Mouse (Mus musculus): ENCODE data around the gene Mis18a. TPM values are rescaled to one million over a fixed set of nuclear protein-coding genes. Genes with fewer than 3 reads are reported as not detected.

Mis18a gene
- polyA plus RNA-seq (2012; ENCODE audit: insufficient read depth, low replicate concordance): 7.9 and 18.8 TPM in 2 replicates

DNA sequence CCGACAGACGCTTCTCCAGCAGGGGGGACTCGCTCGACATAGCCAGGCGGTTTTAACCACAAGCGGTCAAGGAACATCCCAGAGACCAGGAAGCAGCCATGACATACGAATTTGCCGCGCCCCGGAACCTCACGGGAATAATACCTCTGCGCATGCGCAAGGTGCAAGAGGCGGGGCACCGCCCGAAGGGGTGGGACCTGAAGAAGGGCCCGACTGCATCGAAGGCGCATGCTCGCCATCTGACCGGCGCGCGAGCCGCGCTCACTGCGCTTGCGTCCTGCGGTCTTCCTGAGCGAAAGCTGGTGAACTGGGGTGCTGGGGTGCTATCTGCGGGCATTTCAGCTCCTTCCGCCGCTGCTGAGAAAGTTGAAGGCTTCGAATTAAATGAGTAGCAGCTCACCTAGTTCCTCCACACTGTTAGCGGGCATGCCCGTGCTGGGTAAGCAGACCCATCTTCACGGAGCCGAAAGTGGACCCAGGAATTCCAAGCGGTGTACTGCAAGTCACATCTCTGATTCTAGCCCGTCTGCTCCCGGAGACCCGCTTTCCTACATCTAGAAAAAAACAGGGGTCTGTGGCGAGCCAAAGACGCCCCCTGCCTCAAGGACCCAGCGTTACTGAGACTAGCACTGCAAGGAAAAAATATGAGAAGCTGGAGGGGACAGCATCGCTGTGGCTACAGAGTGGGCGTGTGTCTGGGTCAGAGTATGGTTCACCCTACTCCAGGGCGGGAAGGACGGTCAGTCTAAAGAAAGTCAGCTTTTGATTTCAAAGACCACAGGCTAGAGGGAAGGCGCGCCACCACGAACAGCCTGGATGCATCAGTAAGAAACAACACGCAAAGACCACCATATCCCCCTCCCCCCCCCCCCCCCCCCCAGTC lies at the start of gene Mis18a:
TSS of gene Mis18a (minus strand) at position 172 of the 883 bp plus-strand sequence.
- peak within 1 kb of the TSS; percentile 97 for H3K4me3 ChIP-seq (replicated peaks)
- H3K36me3 ChIP-seq (replicated peaks; ENCODE audit: low read length): peaks cover 34% of the 10 kb centered on the region
- peaks cover 35% of the 10 kb centered on the region for H3K4me1 ChIP-seq
- peak; percentile 68; the same call in 1 of the 2 replicates for TF ChIP-seq FLI1 (IDR thresholded peaks at IDR 0.05; ENCODE audit: low read length)
- TF ChIP-seq GATA1 (IDR thresholded peaks at IDR 0.05; ENCODE audit: borderline replicate concordance, low read length): no peak
- no peaks in the 10 kb centered on the region for H3K27me3 ChIP-seq (replicated peaks)
- H3K9me3 ChIP-seq: peaks cover 21% of the 10 kb centered on the region

DNA sequence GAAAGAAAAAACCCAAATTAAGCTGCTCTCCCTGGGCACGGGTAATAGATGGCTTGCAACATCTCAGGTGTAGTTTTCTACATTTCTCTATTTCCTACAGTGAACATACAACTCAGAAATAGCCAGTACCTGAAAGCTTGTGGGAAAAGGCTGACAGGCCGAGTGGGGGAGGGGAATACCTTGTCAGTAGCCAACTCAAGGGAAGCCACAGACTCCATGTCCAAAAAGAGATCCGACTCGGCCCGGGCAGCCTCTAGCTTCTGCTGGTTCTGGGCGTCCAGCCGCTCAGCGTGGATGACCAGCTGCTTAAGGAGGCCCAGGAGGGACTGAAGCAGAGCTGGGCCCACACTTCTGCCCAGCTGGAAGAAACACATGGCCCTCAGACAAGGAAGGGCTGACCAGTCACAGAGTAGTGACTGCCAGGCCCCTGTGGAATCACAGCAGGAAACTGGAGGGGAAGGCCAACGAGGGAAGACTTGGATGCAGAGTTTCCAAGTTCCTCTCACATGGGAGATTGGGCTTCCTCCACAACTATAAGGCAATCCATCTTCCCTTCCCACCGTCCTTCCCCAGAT lies 48.8 kb upstream of the Mis18a start:
- H3K27me3 ChIP-seq (replicated peaks): no peaks in the 10 kb centered on the region
- no peak overlapping the region for H3K4me3 ChIP-seq (replicated peaks)
- TF ChIP-seq FLI1 (IDR thresholded peaks at IDR 0.05; ENCODE audit: low read length) (no peak), GATA1 (IDR thresholded peaks at IDR 0.05; ENCODE audit: borderline replicate concordance, low read length) (no peak)
- peaks cover 6% of the 10 kb centered on the region; the same call in 1 of the 2 replicates for H3K4me1 ChIP-seq
- H3K36me3 ChIP-seq (replicated peaks; ENCODE audit: low read length): peaks cover 100% of the 10 kb centered on the region
- no peaks in the 10 kb centered on the region for H3K9me3 ChIP-seq

DNA sequence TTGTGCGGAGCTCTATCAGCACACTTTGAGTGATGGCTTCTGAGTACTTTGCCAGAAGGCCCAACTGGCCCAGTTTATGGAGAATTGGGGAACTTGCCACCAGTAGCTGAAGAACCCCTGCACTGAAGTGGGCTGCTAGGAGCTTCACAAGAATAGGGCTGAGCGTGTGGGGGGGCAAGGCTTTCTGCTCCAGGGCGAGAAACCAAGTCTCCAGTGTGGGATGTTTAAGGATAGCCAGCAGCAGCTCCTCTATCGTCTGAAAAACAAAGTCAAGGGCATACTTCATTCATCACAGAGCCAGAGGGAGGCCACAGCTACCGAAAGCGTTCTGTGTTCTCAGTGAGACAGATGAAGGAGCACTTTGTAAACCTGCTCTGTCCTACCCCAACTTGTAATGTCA lies 47.4 kb upstream of the Mis18a start:
- peaks cover 99% of the 10 kb centered on the region for H3K36me3 ChIP-seq (replicated peaks; ENCODE audit: low read length)
- TF ChIP-seq FLI1 (IDR thresholded peaks at IDR 0.05; ENCODE audit: low read length) (no peak), GATA1 (IDR thresholded peaks at IDR 0.05; ENCODE audit: borderline replicate concordance, low read length) (no peak)

DNA sequence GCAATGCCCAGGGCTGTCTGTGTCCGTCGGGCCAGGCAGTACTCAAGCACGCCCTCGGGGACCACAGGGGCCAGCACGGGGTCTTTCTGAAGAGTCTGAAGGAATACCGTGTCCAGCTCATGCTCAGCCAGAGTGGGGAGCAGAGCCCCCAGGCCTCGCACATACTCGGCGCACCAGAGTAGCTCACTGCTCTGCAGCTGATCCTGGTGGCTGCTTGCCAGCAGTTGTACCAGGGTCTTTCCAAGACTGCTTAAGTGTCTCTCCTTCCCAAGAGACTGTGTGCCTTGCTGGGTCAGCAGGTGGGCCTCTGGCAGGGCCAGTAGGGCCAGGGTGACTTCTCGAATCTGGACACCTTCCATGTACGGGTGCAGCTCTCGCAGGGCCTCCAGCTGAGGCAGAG lies 47.0 kb upstream of the Mis18a start:
- Histone ChIP-seq H3K9me3 (no peaks in the 10 kb centered on the region), H3K4me1 (peaks cover 6% of the 10 kb centered on the region; the same call in 1 of the 2 replicates), H3K36me3 (replicated peaks; ENCODE audit: low read length) (peaks cover 99% of the 10 kb centered on the region), H3K27me3 (replicated peaks) (no peaks in the 10 kb centered on the region), H3K4me3 (replicated peaks) (no peak overlapping the region)
- no peak for TF ChIP-seq GATA1 (IDR thresholded peaks at IDR 0.05; ENCODE audit: borderline replicate concordance, low read length)
- no peak for TF ChIP-seq FLI1 (IDR thresholded peaks at IDR 0.05; ENCODE audit: low read length)

More for the DNA sequence above, 47.4 kb upstream of the Mis18a start:
- Histone ChIP-seq H3K27me3 (replicated peaks) (no peaks in the 10 kb centered on the region), H3K4me3 (replicated peaks) (no peak overlapping the region), H3K9me3 (no peaks in the 10 kb centered on the region), H3K4me1 (peaks cover 6% of the 10 kb centered on the region; the same call in 1 of the 2 replicates)

DNA sequence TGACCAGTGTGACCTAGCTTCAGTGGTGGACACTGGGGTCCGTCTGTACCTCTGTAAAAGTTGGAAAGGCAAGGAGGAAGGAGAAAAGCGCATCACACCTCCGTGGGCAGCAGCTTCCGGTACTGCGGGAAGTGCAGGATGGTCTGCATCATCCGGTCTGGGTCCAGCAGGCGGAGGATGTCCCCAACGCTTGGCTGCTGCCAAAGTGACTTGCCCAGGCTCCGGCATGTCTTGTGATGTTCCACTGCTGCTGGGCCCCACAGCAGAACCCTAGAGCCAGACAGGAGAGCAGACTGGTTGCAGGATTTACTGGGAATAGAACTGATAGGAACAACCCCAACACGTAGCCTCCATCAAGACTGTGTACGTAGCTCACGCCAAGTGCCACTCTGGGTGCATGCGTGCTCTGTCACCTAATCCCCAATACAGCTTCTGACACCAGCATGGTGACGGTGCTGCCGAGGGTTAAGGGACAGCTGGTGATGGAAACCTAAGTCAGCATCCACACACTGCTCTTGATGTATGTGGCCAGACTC lies 39.8 kb upstream of the Mis18a start:
- TF ChIP-seq FLI1 (IDR thresholded peaks at IDR 0.05; ENCODE audit: low read length) (no peak), GATA1 (IDR thresholded peaks at IDR 0.05; ENCODE audit: borderline replicate concordance, low read length) (no peak)
- H3K9me3 ChIP-seq: peaks cover 9% of the 10 kb centered on the region
- no peak overlapping the region for H3K4me3 ChIP-seq (replicated peaks)
- H3K36me3 ChIP-seq (replicated peaks; ENCODE audit: low read length): peaks cover 96% of the 10 kb centered on the region
- no peaks in the 10 kb centered on the region for H3K27me3 ChIP-seq (replicated peaks)
- peaks cover 2% of the 10 kb centered on the region; the same call in 1 of the 2 replicates for H3K4me1 ChIP-seq

DNA sequence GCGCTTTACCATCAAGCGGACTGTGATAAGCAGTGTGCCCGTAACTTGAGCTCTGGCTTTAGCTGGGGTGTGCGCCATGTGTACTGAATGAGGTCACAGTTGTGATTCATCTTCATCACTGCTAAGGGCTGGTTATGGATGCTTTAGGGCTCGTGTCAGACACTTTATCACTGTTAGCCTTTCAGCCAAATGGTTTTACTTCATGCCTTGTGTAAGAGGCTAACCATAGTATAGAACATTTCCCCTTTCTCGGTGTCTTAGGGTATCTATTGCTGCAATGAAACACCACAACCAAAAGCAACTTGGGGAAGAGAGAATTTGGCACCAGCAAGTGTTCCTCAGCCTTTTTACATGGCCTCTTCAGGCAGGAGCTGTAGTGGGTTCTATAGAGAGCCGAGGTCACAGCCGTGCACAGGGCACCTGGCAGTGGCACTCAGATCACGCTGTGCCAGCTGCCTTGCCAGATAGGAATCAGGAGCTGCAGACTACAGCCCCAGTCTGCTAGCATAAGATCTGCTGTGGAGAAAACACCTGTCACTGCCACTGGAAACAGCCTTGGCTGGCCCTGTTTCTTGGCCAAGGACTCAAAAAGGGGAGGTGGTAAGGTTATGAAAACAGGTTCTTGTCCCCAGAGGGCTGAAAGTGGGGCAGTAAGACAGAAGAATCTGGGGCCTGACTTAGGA lies 38.1 kb upstream of the Mis18a start:
- no peak for TF ChIP-seq GATA1 (IDR thresholded peaks at IDR 0.05; ENCODE audit: borderline replicate concordance, low read length)
- no peak for TF ChIP-seq FLI1 (IDR thresholded peaks at IDR 0.05; ENCODE audit: low read length)
- Histone ChIP-seq H3K9me3 (peaks cover 9% of the 10 kb centered on the region), H3K4me1 (peaks cover 9% of the 10 kb centered on the region; the same call in 1 of the 2 replicates), H3K4me3 (replicated peaks) (no peak overlapping the region), H3K27me3 (replicated peaks) (no peaks in the 10 kb centered on the region), H3K36me3 (replicated peaks; ENCODE audit: low read length) (peaks cover 97% of the 10 kb centered on the region)

DNA sequence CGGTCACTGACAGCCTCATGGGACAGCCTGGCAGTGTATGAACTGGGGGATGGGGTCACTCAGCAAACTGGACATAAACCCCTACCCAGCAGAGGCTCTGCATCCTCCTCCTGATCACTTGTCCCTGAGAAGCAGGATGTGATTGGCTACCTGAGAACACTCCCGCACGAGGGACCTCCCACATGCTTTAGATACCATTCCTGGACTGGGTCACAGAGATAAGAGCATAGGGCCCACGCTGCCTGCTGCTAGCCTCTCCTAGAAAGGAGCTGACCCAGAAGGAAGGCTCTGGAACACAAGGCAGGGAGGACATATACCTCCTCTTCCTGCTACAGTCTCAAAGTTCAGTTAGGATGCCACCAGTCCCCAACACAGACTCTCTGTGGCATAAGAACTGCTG lies 33.3 kb upstream of the Mis18a start:
- Histone ChIP-seq H3K4me3 (replicated peaks) (no peak overlapping the region), H3K9me3 (peaks cover 9% of the 10 kb centered on the region), H3K4me1 (peaks cover 9% of the 10 kb centered on the region; the same call in 1 of the 2 replicates), H3K27me3 (replicated peaks) (no peaks in the 10 kb centered on the region), H3K36me3 (replicated peaks; ENCODE audit: low read length) (peaks cover 90% of the 10 kb centered on the region)
- TF ChIP-seq FLI1 (IDR thresholded peaks at IDR 0.05; ENCODE audit: low read length) (no peak), GATA1 (IDR thresholded peaks at IDR 0.05; ENCODE audit: borderline replicate concordance, low read length) (no peak)

DNA sequence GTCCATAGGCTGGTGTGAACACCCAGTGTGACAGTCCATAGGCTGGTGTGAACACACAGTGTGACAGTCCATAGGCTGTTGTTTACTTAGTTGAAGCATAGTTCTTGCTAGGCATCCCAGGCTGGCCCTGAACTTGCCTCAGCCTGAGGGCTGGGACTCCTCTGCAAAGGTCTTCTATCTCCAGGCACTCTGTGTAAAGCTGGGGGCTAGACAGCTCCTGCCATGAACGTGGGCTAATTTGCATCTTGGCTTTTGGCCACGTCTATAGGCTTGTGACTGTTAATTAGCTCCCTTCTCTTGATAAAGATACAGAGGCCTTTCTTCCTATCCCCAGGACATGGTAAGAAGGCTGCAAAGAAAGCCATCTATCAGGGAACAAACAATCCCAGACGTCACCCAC lies 32.1 kb upstream of the Mis18a start:
- TF ChIP-seq GATA1 (IDR thresholded peaks at IDR 0.05; ENCODE audit: borderline replicate concordance, low read length) (no peak), FLI1 (IDR thresholded peaks at IDR 0.05; ENCODE audit: low read length) (no peak)
- no peak overlapping the region for H3K4me3 ChIP-seq (replicated peaks)
- H3K27me3 ChIP-seq (replicated peaks): no peaks in the 10 kb centered on the region
- H3K9me3 ChIP-seq: peaks cover 9% of the 10 kb centered on the region
- peaks cover 91% of the 10 kb centered on the region for H3K36me3 ChIP-seq (replicated peaks; ENCODE audit: low read length)
- peaks cover 9% of the 10 kb centered on the region; the same call in 1 of the 2 replicates for H3K4me1 ChIP-seq

DNA sequence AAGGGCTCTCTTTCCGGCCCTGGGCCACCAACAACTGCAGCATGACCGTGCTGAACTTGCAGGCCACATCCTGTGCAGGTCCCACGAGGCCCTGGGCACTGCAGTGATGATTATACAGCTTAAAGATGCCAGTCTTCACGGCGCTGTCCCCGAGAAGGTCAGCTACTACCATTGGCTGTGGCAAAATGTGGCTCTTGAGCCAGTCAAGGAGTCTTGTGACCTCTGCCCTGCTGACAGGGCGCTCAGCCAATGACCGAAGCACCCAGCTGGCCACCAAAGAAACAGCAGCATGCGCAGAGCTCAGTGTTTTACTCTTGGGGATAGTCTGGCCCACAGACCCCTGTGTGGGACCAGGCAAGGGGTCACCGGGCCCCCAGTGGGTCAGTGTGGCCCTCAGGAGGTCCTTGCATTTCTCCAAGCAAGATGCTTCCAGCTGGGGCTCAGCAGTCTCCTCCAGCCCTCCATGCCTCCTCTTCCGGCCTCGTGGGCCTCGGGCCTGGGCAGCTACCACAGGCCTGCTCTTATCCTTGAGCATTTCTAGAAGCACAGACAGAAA lies 26.3 kb upstream of the Mis18a start:
- no peaks in the 10 kb centered on the region for H3K9me3 ChIP-seq
- no peaks in the 10 kb centered on the region for H3K27me3 ChIP-seq (replicated peaks)
- H3K36me3 ChIP-seq (replicated peaks; ENCODE audit: low read length): peaks cover 81% of the 10 kb centered on the region
- peaks cover 36% of the 10 kb centered on the region for H3K4me1 ChIP-seq
- TF ChIP-seq FLI1 (IDR thresholded peaks at IDR 0.05; ENCODE audit: low read length): no peak
- TF ChIP-seq GATA1 (IDR thresholded peaks at IDR 0.05; ENCODE audit: borderline replicate concordance, low read length): no peak
- no peak overlapping the region for H3K4me3 ChIP-seq (replicated peaks)
